Mouse (Mus musculus): ENCODE measurements at regions not wholly inside any gene's neighbourhood (a gene's known extent, or its start where the extent isn't known, plus 50 kb on each side); places are given as distances from the start of the nearest gene placed in this dataset.

DNA sequence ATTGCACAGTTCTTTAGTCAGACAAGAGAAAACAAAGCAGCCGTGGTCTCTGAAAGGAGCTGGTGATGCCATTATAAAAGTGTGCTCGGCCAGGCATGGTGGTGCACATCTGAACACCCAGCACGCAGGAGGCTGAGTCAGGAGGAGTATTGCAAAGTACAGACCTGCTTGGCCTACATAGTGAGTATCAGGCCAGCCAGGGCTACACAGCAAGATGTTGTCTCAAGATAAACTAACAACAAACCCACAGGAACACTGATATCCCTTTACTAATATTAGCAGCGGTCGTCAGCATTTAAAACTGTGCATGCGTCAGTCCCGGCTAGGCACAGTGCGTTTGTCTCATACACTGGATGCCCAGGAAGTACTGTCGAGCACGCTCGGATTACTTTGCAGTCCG, 64.4 kb upstream of the Slc1a1 start:
- ATAC-seq (ENCODE audit: low FRiP score), result no peak
- no peak for DNase-seq (ENCODE audit: low spot score, missing footprints)
- no peaks in the 10 kb centered on the region for H3K36me3 ChIP-seq (ENCODE audit: control insufficient read depth, insufficient read depth, low read length)
- no peaks in the 10 kb centered on the region for H3K4me1 ChIP-seq (ENCODE audit: control insufficient read depth, insufficient read depth, low read length)
- no peak overlapping the region for H3K27ac ChIP-seq (ENCODE audit: low read depth, low read length)
- H3K9ac ChIP-seq (ENCODE audit: low read length), result no peak overlapping the region
- H3K9me3 ChIP-seq (ENCODE audit: control insufficient read depth, low read length), result no peaks in the 10 kb centered on the region
- H3K4me2 ChIP-seq, result no peak overlapping the region
- no peaks in the 10 kb centered on the region for H3K27me3 ChIP-seq (ENCODE audit: control insufficient read depth, insufficient read depth, low read length)
- no peak overlapping the region for H3K4me3 ChIP-seq (ENCODE audit: low read depth, low read length)
- 87% methylated on average over 12 of the region's 12 CpGs for WGBS

DNA sequence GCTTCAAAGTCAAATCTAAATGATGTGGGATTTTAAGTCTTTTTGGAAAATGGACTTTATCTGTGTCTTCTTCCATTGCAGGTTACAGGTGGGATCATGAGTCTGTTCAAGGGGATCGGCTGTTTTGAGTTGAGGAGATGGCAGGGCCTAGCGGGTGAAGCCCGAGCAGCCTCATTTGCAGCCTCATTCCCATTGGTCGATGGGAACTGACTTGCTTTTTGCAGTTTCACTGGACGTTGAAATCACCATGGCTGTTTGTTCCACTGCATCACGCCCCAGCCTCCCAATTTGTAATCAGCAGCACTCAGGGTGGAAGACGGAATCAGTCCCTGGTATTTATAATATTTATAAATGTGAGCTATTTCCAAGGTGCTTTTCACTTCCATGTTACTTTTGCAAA, 63.0 kb upstream of the Slc1a1 start:
- Histone ChIP-seq H3K4me1 (ENCODE audit: control insufficient read depth, insufficient read depth, low read length) (no peaks in the 10 kb centered on the region), H3K4me2 (no peak overlapping the region), H3K4me3 (ENCODE audit: low read depth, low read length) (no peak overlapping the region), H3K27me3 (ENCODE audit: control insufficient read depth, insufficient read depth, low read length) (no peaks in the 10 kb centered on the region), H3K36me3 (ENCODE audit: control insufficient read depth, insufficient read depth, low read length) (no peaks in the 10 kb centered on the region), H3K27ac (ENCODE audit: low read depth, low read length) (no peak overlapping the region), H3K9ac (ENCODE audit: low read length) (no peak overlapping the region), H3K9me3 (ENCODE audit: control insufficient read depth, low read length) (no peaks in the 10 kb centered on the region)
- 34% methylated on average over 7 of the region's 7 CpGs for WGBS
- ATAC-seq (ENCODE audit: low FRiP score) (no peak), DNase-seq (ENCODE audit: low spot score, missing footprints) (no peak)

DNA sequence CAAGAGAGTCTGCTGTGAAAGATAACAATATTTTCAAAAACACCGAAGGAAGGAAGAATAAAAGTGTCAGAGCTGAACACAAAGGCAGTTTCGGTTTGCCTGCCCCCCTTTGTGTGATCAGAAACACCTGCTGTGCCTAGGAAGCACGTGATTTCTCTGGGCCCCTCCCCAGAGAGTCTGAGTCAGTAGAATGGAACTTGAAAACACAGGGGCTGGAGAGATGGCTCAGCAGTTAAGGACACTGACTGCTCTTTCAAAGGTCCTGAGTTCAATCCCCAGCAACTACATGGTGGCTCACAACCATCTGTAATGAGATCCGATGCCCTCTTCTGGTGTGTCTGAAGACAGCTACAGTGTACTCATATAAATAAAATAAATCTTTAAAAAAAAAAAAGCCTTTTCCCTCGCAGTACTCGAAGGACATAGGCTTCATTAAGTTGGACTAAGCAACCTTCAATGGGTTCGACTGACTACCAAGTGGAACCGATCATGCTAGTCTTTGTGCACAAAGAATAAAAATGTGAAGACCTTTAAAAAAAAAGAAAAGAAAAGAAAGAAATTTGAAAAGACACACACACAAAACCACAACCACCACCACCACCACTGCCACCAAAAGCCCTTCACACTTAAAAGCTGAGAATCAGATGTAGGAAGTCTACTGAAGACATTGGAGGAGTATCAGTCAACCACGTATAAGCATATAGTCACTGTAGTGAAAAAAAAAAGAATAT, 61.8 kb upstream of the Slc1a1 start:
- no peaks in the 10 kb centered on the region for H3K36me3 ChIP-seq (ENCODE audit: control insufficient read depth, insufficient read depth, low read length)
- H3K4me1 ChIP-seq (ENCODE audit: control insufficient read depth, insufficient read depth, low read length), result no peaks in the 10 kb centered on the region
- H3K4me2 ChIP-seq, result no peak overlapping the region
- H3K4me3 ChIP-seq (ENCODE audit: low read depth, low read length), result no peak overlapping the region
- H3K9ac ChIP-seq (ENCODE audit: low read length), result no peak overlapping the region
- no peaks in the 10 kb centered on the region for H3K9me3 ChIP-seq (ENCODE audit: control insufficient read depth, low read length)
- DNase-seq (ENCODE audit: low spot score, missing footprints) (no peak), ATAC-seq (ENCODE audit: low FRiP score) (no peak)
- no peak overlapping the region for H3K27ac ChIP-seq (ENCODE audit: low read depth, low read length)
- no peaks in the 10 kb centered on the region for H3K27me3 ChIP-seq (ENCODE audit: control insufficient read depth, insufficient read depth, low read length)
- 56% methylated on average over 9 of the region's 9 CpGs for WGBS

DNA sequence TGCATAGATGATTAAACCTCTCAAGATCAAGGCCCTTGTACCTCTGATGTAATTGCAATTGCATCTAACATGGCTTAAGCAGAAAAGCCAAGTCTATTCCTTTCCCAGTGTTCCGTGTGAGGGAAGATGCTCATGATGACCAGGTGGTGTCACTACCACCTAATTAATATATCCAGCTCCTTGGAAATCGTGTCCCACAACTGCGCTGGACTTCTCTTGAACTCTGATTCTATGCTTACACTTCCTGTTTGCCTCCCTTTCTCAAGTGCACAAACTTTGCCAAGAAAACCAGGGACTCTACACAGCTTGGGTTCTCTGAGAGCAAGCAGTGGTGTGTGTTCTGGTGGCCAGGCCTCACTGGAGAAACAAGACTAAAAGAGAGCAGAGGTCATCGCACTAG, 58.0 kb upstream of the Slc1a1 start:
- ATAC-seq (ENCODE audit: low FRiP score) (no peak), DNase-seq (ENCODE audit: low spot score, missing footprints) (no peak)
- Histone ChIP-seq H3K9me3 (ENCODE audit: control insufficient read depth, low read length) (no peaks in the 10 kb centered on the region), H3K27me3 (ENCODE audit: control insufficient read depth, insufficient read depth, low read length) (no peaks in the 10 kb centered on the region), H3K27ac (ENCODE audit: low read depth, low read length) (no peak overlapping the region), H3K4me1 (ENCODE audit: control insufficient read depth, insufficient read depth, low read length) (0 out of 2 replicates have a peak, but pooled peaks cover 2% of the 10 kb centered on the region), H3K9ac (ENCODE audit: low read length) (no peak overlapping the region), H3K4me3 (ENCODE audit: low read depth, low read length) (no peak overlapping the region), H3K4me2 (no peak overlapping the region), H3K36me3 (ENCODE audit: control insufficient read depth, insufficient read depth, low read length) (no peaks in the 10 kb centered on the region)
- WGBS, result 33% methylated on average over 4 of the region's 4 CpGs

DNA sequence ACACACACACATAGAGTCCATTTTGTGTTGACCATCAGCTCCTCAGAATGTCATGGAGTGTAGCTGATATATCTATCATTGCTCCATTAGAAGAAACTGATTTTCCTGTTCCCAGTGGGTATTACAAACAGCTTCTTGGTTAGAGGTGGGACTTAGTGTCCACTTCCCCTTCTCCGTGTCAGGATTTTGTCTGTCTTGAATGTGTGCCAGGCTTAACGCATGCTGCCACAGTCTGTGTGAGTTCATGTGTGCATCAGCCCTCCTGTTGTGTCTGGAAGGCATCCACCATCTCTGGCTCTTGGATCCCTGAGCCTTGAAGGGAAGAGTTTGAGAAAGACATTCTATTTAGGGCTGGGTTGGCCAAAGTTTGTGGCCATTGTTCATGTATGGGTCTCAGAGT, 57.2 kb upstream of the Slc1a1 start:
- Histone ChIP-seq H3K4me3 (ENCODE audit: low read depth, low read length) (no peak overlapping the region), H3K36me3 (ENCODE audit: control insufficient read depth, insufficient read depth, low read length) (no peaks in the 10 kb centered on the region), H3K27me3 (ENCODE audit: control insufficient read depth, insufficient read depth, low read length) (no peaks in the 10 kb centered on the region), H3K27ac (ENCODE audit: low read depth, low read length) (no peak overlapping the region), H3K4me1 (ENCODE audit: control insufficient read depth, insufficient read depth, low read length) (0 out of 2 replicates have a peak, but pooled peaks cover 2% of the 10 kb centered on the region), H3K4me2 (no peak overlapping the region), H3K9ac (ENCODE audit: low read length) (no peak overlapping the region), H3K9me3 (ENCODE audit: control insufficient read depth, low read length) (no peaks in the 10 kb centered on the region)
- no peak for DNase-seq (ENCODE audit: low spot score, missing footprints)
- no peak for ATAC-seq (ENCODE audit: low FRiP score)
- WGBS, result 86% methylated on average over 2 of the region's 2 CpGs

DNA sequence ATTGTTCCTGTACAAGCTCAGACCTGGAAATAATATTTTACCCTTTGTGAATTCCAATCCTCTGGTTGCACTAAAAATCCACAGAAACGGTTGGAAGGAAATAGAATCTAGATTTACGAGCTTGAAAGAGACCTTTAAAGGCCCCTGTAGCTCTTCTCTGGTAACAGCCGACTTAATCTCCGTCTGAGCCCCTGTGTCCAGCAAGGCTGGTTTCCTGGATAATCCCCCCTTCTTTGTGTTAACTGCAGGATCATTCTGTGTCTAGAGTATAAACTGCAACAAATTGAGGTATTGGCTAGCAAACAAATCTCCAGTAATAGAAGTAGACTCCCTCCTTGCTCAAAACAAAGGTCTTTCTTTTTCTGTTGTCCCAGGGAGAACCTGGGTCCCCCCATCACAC, 56.5 kb upstream of the Slc1a1 start:
- 0 out of 2 replicates have a peak, but pooled peaks cover 2% of the 10 kb centered on the region for H3K4me1 ChIP-seq (ENCODE audit: control insufficient read depth, insufficient read depth, low read length)
- H3K9ac ChIP-seq (ENCODE audit: low read length), result no peak overlapping the region
- no peak for ATAC-seq (ENCODE audit: low FRiP score)
- H3K27ac ChIP-seq (ENCODE audit: low read depth, low read length), result no peak overlapping the region
- no peak overlapping the region for H3K4me3 ChIP-seq (ENCODE audit: low read depth, low read length)
- no peaks in the 10 kb centered on the region for H3K36me3 ChIP-seq (ENCODE audit: control insufficient read depth, insufficient read depth, low read length)
- H3K9me3 ChIP-seq (ENCODE audit: control insufficient read depth, low read length), result no peaks in the 10 kb centered on the region
- H3K4me2 ChIP-seq, result no peak overlapping the region
- DNase-seq (ENCODE audit: low spot score, missing footprints), result no peak
- WGBS, result 21% methylated on average over 4 of the region's 4 CpGs
- no peaks in the 10 kb centered on the region for H3K27me3 ChIP-seq (ENCODE audit: control insufficient read depth, insufficient read depth, low read length)

DNA sequence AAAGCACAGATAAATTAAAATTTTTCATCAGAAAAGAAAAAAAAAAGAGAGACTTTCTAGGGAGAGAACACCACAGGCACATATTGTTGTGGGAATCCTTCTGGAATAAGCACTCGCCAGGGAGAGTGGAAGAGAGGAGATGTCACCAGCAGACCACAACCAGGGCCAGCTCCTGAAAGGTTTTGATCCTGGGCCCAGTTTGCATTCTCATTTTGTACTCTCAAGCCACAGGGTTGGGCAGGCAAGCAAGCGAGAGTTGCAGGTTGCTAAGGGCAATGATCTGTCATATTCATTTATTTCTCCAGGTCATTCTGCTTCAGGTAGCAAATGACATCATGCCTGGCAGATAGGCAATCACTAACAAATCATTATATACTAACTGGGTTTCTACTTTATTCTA, 52.9 kb upstream of the Slc1a1 start:
- Histone ChIP-seq H3K9me3 (ENCODE audit: control insufficient read depth, low read length) (no peaks in the 10 kb centered on the region), H3K27ac (ENCODE audit: low read depth, low read length) (no peak overlapping the region), H3K4me3 (ENCODE audit: low read depth, low read length) (no peak overlapping the region), H3K4me2 (no peak overlapping the region), H3K9ac (ENCODE audit: low read length) (no peak overlapping the region), H3K36me3 (ENCODE audit: control insufficient read depth, insufficient read depth, low read length) (no peaks in the 10 kb centered on the region), H3K27me3 (ENCODE audit: control insufficient read depth, insufficient read depth, low read length) (no peaks in the 10 kb centered on the region), H3K4me1 (ENCODE audit: control insufficient read depth, insufficient read depth, low read length) (0 out of 2 replicates have a peak, but pooled peaks cover 2% of the 10 kb centered on the region)
- 79% methylated on average over 2 of the region's 2 CpGs for WGBS
- DNase-seq (ENCODE audit: low spot score, missing footprints) (no peak), ATAC-seq (ENCODE audit: low FRiP score) (no peak)
